In genomic region chr17:27549234-27549633, GRCm38 (mm10) we compare ENCODE assay signal across 14 mouse cellular contexts. TPM values are rescaled to one million over a fixed set of nuclear protein-coding genes. Genes with fewer than 3 reads are reported as not detected.
DNase-seq lines count a peak whose midpoint lies in the region; ATAC-seq lines count a peak whose summit lies in the region.
"Had no signal": no experiment of that assay in that cellular context is flagged by ENCODE, and none has a peak within 500 bp of the region (broad histone marks: within the 10 kb centered on the region; RNA-seq: fewer than 3 reads in every experiment).

No protein-coding gene starts in this region.

- no peaks in the 10 kb centered on the region for H3K27me3 ChIP-seq in forebrain, embryonic 11.5 days (ENCODE audit: control insufficient read depth, insufficient read depth, low read length)
- no peaks in the 10 kb centered on the region for H3K27me3 ChIP-seq in forebrain, embryonic 15.5 days
- H3K27me3 ChIP-seq in megakaryocyte, embryonic 14.5 days (replicated peaks): peaks cover 2% of the 10 kb centered on the region
- no peaks in the 10 kb centered on the region for H3K27me3 ChIP-seq in heart, embryonic 16.5 days (ENCODE audit: control insufficient read depth, insufficient read depth, low read length)
- H3K27me3 ChIP-seq: midbrain, embryonic 15.5 days had no signal

- peak; percentile 61; the same call in 1 of the 2 replicates for ATAC-seq in forebrain, embryonic 11.5 days (replicated peaks; ENCODE audit: low FRiP score)
- no peak for ATAC-seq in forebrain, embryonic 15.5 days (replicated peaks)
- no peak for ATAC-seq in megakaryocyte, adult 5-6 weeks (ENCODE audit: poor library complexity, severe bottlenecking)
- ATAC-seq in heart, embryonic 16.5 days (replicated peaks; ENCODE audit: extremely low read depth, insufficient read depth, low FRiP score): 0 out of 2 replicates have a peak, but pooled peaks have one; percentile 12
- ATAC-seq: CD4-positive, CD25-positive, alpha-beta regulatory T cell, adult 4 months; midbrain, embryonic 15.5 days had no signal

- H3K27ac ChIP-seq in forebrain, embryonic 11.5 days (ENCODE audit: low read depth, low read length): peak overlapping the region; percentile 37; the same call in 1 of the 2 replicates
- no peak overlapping the region for H3K27ac ChIP-seq in forebrain, embryonic 15.5 days (replicated peaks)
- no peak overlapping the region for H3K27ac ChIP-seq in heart, embryonic 16.5 days (ENCODE audit: low read length)
- H3K27ac ChIP-seq: midbrain, embryonic 15.5 days had no signal

- 35% methylated on average over 8 of the region's 8 CpGs for WGBS in forebrain, embryonic 11.5 days
- 35% methylated on average over 8 of the region's 8 CpGs for WGBS in forebrain, embryonic 15.5 days
- WGBS in heart, embryonic 16.5 days: 53% methylated on average over 8 of the region's 8 CpGs

- no peak for DNase-seq in forebrain, embryonic 11.5 days (ENCODE audit: low spot score)
- DNase-seq in retina, embryonic 14.5 days (ENCODE audit: low spot score): peak; percentile 75
- DNase-seq in spleen, adult 12 weeks (ENCODE audit: low spot score): no peak
- DNase-seq: kidney, postnatal 36 days; left cerebral cortex, postnatal 4 days; lung, embryonic 14.5 days; right cerebral cortex, adult 18-20 months had no signal

- H3K36me3 ChIP-seq in forebrain, embryonic 11.5 days (ENCODE audit: control insufficient read depth, insufficient read depth, low read length): no peaks in the 10 kb centered on the region
- no peaks in the 10 kb centered on the region for H3K36me3 ChIP-seq in forebrain, embryonic 15.5 days
- no peaks in the 10 kb centered on the region for H3K36me3 ChIP-seq in megakaryocyte, embryonic 14.5 days (replicated peaks; ENCODE audit: low read length)
- no peaks in the 10 kb centered on the region for H3K36me3 ChIP-seq in heart, embryonic 16.5 days (ENCODE audit: control insufficient read depth, insufficient read depth)
- H3K36me3 ChIP-seq: midbrain, embryonic 15.5 days had no signal

- H3K4me2 ChIP-seq in forebrain, embryonic 11.5 days (ENCODE audit: low read depth, low read length, severe bottlenecking): peak overlapping the region; percentile 8; the same call in 1 of the 2 replicates
- no peak overlapping the region for H3K4me2 ChIP-seq in forebrain, embryonic 15.5 days (replicated peaks)
- H3K4me2 ChIP-seq in heart, embryonic 16.5 days (ENCODE audit: low read depth, low read length): no peak overlapping the region
- H3K4me2 ChIP-seq: lung, embryonic 14.5 days; midbrain, embryonic 15.5 days had no signal

- H3K4me3 ChIP-seq in forebrain, embryonic 11.5 days (ENCODE audit: low read depth, low read length): no peak overlapping the region
- no peak overlapping the region for H3K4me3 ChIP-seq in forebrain, embryonic 15.5 days
- peak overlapping the region; percentile 35 for H3K4me3 ChIP-seq in megakaryocyte, embryonic 14.5 days (replicated peaks)
- no peak overlapping the region for H3K4me3 ChIP-seq in heart, embryonic 16.5 days (ENCODE audit: low read length)
- H3K4me3 ChIP-seq: midbrain, embryonic 15.5 days had no signal

- H3K9me3 ChIP-seq in forebrain, embryonic 11.5 days (ENCODE audit: control insufficient read depth, low read length): no peaks in the 10 kb centered on the region
- H3K9me3 ChIP-seq in forebrain, embryonic 15.5 days: no peaks in the 10 kb centered on the region
- H3K9me3 ChIP-seq in megakaryocyte, embryonic 14.5 days: no peaks in the 10 kb centered on the region
- no peaks in the 10 kb centered on the region for H3K9me3 ChIP-seq in heart, embryonic 16.5 days (replicated peaks; ENCODE audit: control insufficient read depth, low read length)
- H3K9me3 ChIP-seq: midbrain, embryonic 15.5 days had no signal

- peak overlapping the region; percentile 41 for H3K9ac ChIP-seq in forebrain, embryonic 11.5 days (ENCODE audit: low read length)
- H3K9ac ChIP-seq in forebrain, embryonic 15.5 days (replicated peaks): no peak overlapping the region
- no peak overlapping the region; the same call in 1 of the 2 replicates for H3K9ac ChIP-seq in heart, embryonic 16.5 days (ENCODE audit: low read length)
- H3K9ac ChIP-seq: lung, embryonic 14.5 days; midbrain, embryonic 15.5 days had no signal

- peaks cover 12% of the 10 kb centered on the region for H3K4me1 ChIP-seq in forebrain, embryonic 11.5 days (replicated peaks; ENCODE audit: control insufficient read depth, insufficient read depth, low read length)
- H3K4me1 ChIP-seq in forebrain, embryonic 15.5 days: peaks cover 8% of the 10 kb centered on the region
- peaks cover 85% of the 10 kb centered on the region for H3K4me1 ChIP-seq in megakaryocyte, embryonic 14.5 days
- H3K4me1 ChIP-seq in heart, embryonic 16.5 days (ENCODE audit: control insufficient read depth, insufficient read depth, low read length): peaks cover 11% of the 10 kb centered on the region
- H3K4me1 ChIP-seq: midbrain, embryonic 15.5 days had no signal

RNA-seq across cellular contexts. Expression of gene Hmga1, which starts 7.1 kb away (rescaled TPM):
- 427 and 461 TPM in 2 replicates for polyA plus RNA-seq in forebrain, embryonic 11.5 days (2014; fragmentation: Nextera tagmentation; extraction: Ambion mirVana)
- 106 and 121 TPM in 2 replicates for polyA plus RNA-seq in forebrain, embryonic 15.5 days (2015; fragmentation: Nextera tagmentation; extraction: Ambion mirVana)
- polyA plus RNA-seq in megakaryocyte, embryonic 14.5 days (2012; ENCODE audit: insufficient read depth, low replicate concordance): 3,567 and 8,363 TPM in 2 replicates
- total RNA-seq in megakaryocyte, adult 5-6 weeks (2015): 159 and 170 TPM in 2 replicates
- total RNA-seq in megakaryocyte, adult 5-6 weeks (2017): 89.8 and 99.6 TPM in 2 replicates
- 135 and 186 TPM in 2 replicates for polyA plus RNA-seq in heart, embryonic 16.5 days (2015; fragmentation: Nextera tagmentation; extraction: Ambion mirVana)

RNA-seq across cellular contexts. Expression of gene AI413582, which starts 16.3 kb away (rescaled TPM):
- 14.6 and 16.7 TPM in 2 replicates for polyA plus RNA-seq in forebrain, embryonic 11.5 days (2014; fragmentation: Nextera tagmentation; extraction: Ambion mirVana)
- 34.8 and 37.4 TPM in 2 replicates for polyA plus RNA-seq in forebrain, embryonic 15.5 days (2015; fragmentation: Nextera tagmentation; extraction: Ambion mirVana)
- polyA plus RNA-seq in megakaryocyte, embryonic 14.5 days (2012; ENCODE audit: insufficient read depth, low replicate concordance): 81.1 and 284 TPM in 2 replicates
- total RNA-seq in megakaryocyte, adult 5-6 weeks (2015): 58.0 and 63.8 TPM in 2 replicates
- 55.4 and 62.9 TPM in 2 replicates for total RNA-seq in megakaryocyte, adult 5-6 weeks (2017)
- polyA plus RNA-seq in heart, embryonic 16.5 days (2015; fragmentation: Nextera tagmentation; extraction: Ambion mirVana): 22.2 and 22.6 TPM in 2 replicates

RNA-seq across cellular contexts. Expression of gene Grm4, which starts 28.0 kb away (rescaled TPM):
- polyA plus RNA-seq in forebrain, embryonic 11.5 days (2014; fragmentation: Nextera tagmentation; extraction: Ambion mirVana): 0.99 and 1.3 TPM in 2 replicates
- 2.4 and 3.0 TPM in 2 replicates for polyA plus RNA-seq in forebrain, embryonic 15.5 days (2015; fragmentation: Nextera tagmentation; extraction: Ambion mirVana)
- not detected in 2 replicates for polyA plus RNA-seq in megakaryocyte, embryonic 14.5 days (2012; ENCODE audit: insufficient read depth, low replicate concordance)
- not detected in 2 replicates for total RNA-seq in megakaryocyte, adult 5-6 weeks (2015)
- total RNA-seq in megakaryocyte, adult 5-6 weeks (2017): not detected in 2 replicates
- polyA plus RNA-seq in heart, embryonic 16.5 days (2015; fragmentation: Nextera tagmentation; extraction: Ambion mirVana): 0.25 and 0.30 TPM in 2 replicates
- total RNA-seq: hematopoietic stem cell, adult 5-6 weeks had no signal
- polyA plus RNA-seq: CD4-positive, CD25-positive, alpha-beta regulatory T cell, adult 4 months had no signal

Comparison
In these comparisons a context has a peak if more than half of its experiments do, and no peak if none do; other contexts are left out.
1. ATAC-seq: peak in forebrain, embryonic 11.5 days (single experiment) and heart, embryonic 16.5 days (single experiment); none in forebrain, embryonic 15.5 days (single experiment) and megakaryocyte, adult 5-6 weeks (single experiment).